Mouse (Mus musculus) forebrain, embryonic 15.5 days (tissue): ENCODE results near the gene Tdp1. TPM values are rescaled to one million over a fixed set of nuclear protein-coding genes. Genes with fewer than 3 reads are reported as not detected.
A peak's percentile ranks its signal among the peaks of the same experiment; 100 is the strongest.

Experiments used
- ATAC-seq: fragments of 200-750 bp; cut with Nextera tagmentation; replicated peaks from 2 replicates; pipeline ENCODE4 v1.8.0; 2017; ENCODE audit warnings: mild to moderate bottlenecking, moderate TSS enrichment, moderate library complexity
- H3K27ac ChIP-seq: fragments of 300-500 bp; sonication (generic); replicated peaks from 2 replicates; pipeline ENCODE4 v1.5.1; 2015; ENCODE audit warnings: mild to moderate bottlenecking, inconsistent platforms
- H3K27me3 ChIP-seq: fragments of 300-500 bp; sonication (generic); 2 replicates; pipeline ENCODE4 v1.6.1; 2015; ENCODE audit warnings: inconsistent platforms
- H3K36me3 ChIP-seq: fragments of 300-500 bp; sonication (generic); 2 replicates; pipeline ENCODE4 v1.6.1; 2015; ENCODE audit warnings: mild to moderate bottlenecking, inconsistent platforms
- H3K4me1 ChIP-seq: fragments of 300-500 bp; sonication (generic); 2 replicates; pipeline ENCODE4 v1.6.1; 2015; ENCODE audit warnings: inconsistent platforms
- H3K4me2 ChIP-seq: fragments of 300-500 bp; sonication (generic); replicated peaks from 2 replicates; pipeline ENCODE4 v1.6.1; 2015; ENCODE audit warnings: mild to moderate bottlenecking, inconsistent platforms
- H3K4me3 ChIP-seq: fragments of 300-500 bp; sonication (generic); 2 replicates; pipeline ENCODE4 v1.5.1; 2015; ENCODE audit warnings: mild to moderate bottlenecking, inconsistent platforms
- H3K9ac ChIP-seq: fragments of 300-500 bp; sonication (generic); replicated peaks from 2 replicates; pipeline ENCODE4 v1.6.1; 2015; ENCODE audit warnings: mild to moderate bottlenecking, inconsistent platforms
- H3K9me3 ChIP-seq: fragments of 300-500 bp; sonication (generic); 2 replicates; pipeline ENCODE4 v1.6.1; 2016; ENCODE audit warnings: inconsistent platforms
- WGBS: fragments of 180-500 bp; shearing (Covaris S2); methylation state at CpG from one replicate; pipeline ENCODE4 v1.1.7; 2015; ENCODE audit warnings: mixed read lengths; 5-methylcytosine and 5-hydroxymethylcytosine counted together
- polyA plus RNA-seq: library from polyadenylated mRNA; unstranded; fragments of >200 nt; fragmentation: Nextera tagmentation; extraction: Ambion mirVana; gene quantifications from 2 replicates; pipeline ENCODE4 v1.2.1, GENCODE M21; 2015

Gene Tdp1
- polyA plus RNA-seq, 1 experiment from 2014 or later = 70.1 TPM

GRCm38 (mm10) chr12:99860981-99861380 lies 23.3 kb upstream of the Tdp1 start:
- ATAC-seq = no peak
- Histone ChIP-seq H3K4me2 (no peak overlapping the region), H3K4me1 (peaks cover 11% of the 10 kb centered on the region; the same call in 1 of the 2 replicates), H3K36me3 (no peaks in the 10 kb centered on the region), H3K9ac (no peak overlapping the region), H3K27me3 (no peaks in the 10 kb centered on the region), H3K9me3 (no peaks in the 10 kb centered on the region), H3K4me3 (no peak overlapping the region), H3K27ac (no peak overlapping the region)
- WGBS = 70% methylated on average over 4 of the region's 4 CpGs

GRCm38 (mm10) chr12:99864613-99865012 lies 19.7 kb upstream of the Tdp1 start:
- H3K9ac ChIP-seq = no peak overlapping the region
- H3K27me3 ChIP-seq = no peaks in the 10 kb centered on the region
- no peak overlapping the region for H3K4me2 ChIP-seq
- no peak overlapping the region for H3K4me3 ChIP-seq
- peaks cover 9% of the 10 kb centered on the region; the same call in 1 of the 2 replicates for H3K4me1 ChIP-seq
- no peak overlapping the region for H3K27ac ChIP-seq
- no peaks in the 10 kb centered on the region for H3K9me3 ChIP-seq
- H3K36me3 ChIP-seq = no peaks in the 10 kb centered on the region
- no peak for ATAC-seq

GRCm38 (mm10) chr12:99868821-99869220 lies 15.5 kb upstream of the Tdp1 start:
- no peak overlapping the region for H3K9ac ChIP-seq
- H3K9me3 ChIP-seq = no peaks in the 10 kb centered on the region
- H3K4me1 ChIP-seq = no peaks in the 10 kb centered on the region; the same call in 1 of the 2 replicates
- no peaks in the 10 kb centered on the region for H3K36me3 ChIP-seq
- 90% methylated on average over 1 of the region's 1 CpGs for WGBS
- no peak overlapping the region for H3K27ac ChIP-seq
- no peak for ATAC-seq
- no peak overlapping the region for H3K4me3 ChIP-seq
- H3K4me2 ChIP-seq = no peak overlapping the region
- H3K27me3 ChIP-seq = no peaks in the 10 kb centered on the region

- no peaks in the 10 kb centered on the region; the same call in 1 of the 2 replicates for H3K4me1 ChIP-seq
- H3K4me2 ChIP-seq = no peak overlapping the region
- H3K36me3 ChIP-seq = no peaks in the 10 kb centered on the region
- WGBS = 41% methylated on average over 3 of the region's 3 CpGs
- no peaks in the 10 kb centered on the region for H3K9me3 ChIP-seq
- H3K27me3 ChIP-seq = no peaks in the 10 kb centered on the region
- no peak for ATAC-seq
- no peak overlapping the region for H3K9ac ChIP-seq
- no peak overlapping the region for H3K4me3 ChIP-seq
- H3K27ac ChIP-seq = no peak overlapping the region
These were observed 10.9 kb upstream of the Tdp1 start for GRCm38 (mm10) chr12:99873443-99873842.

GRCm38 (mm10) chr12:99874609-99875008 lies 9.7 kb upstream of the Tdp1 start:
- Histone ChIP-seq H3K4me3 (no peak overlapping the region), H3K4me1 (no peaks in the 10 kb centered on the region; the same call in 1 of the 2 replicates), H3K4me2 (no peak overlapping the region), H3K9ac (no peak overlapping the region), H3K36me3 (no peaks in the 10 kb centered on the region), H3K9me3 (no peaks in the 10 kb centered on the region), H3K27ac (no peak overlapping the region), H3K27me3 (no peaks in the 10 kb centered on the region)
- 83% methylated on average over 6 of the region's 6 CpGs for WGBS
- ATAC-seq = no peak

- under 1% methylated on average over 38 of the region's 38 CpGs for WGBS
- Histone ChIP-seq H3K9me3 (no peaks in the 10 kb centered on the region), H3K27me3 (no peaks in the 10 kb centered on the region), H3K9ac (peak overlapping the region; percentile 93), H3K4me3 (peak overlapping the region; percentile 91), H3K4me2 (peak overlapping the region; percentile 98), H3K4me1 (peaks cover 27% of the 10 kb centered on the region), H3K36me3 (no peaks in the 10 kb centered on the region), H3K27ac (peak overlapping the region; percentile 92)
- peak; percentile 90 for ATAC-seq
These were observed 1.2 kb upstream of the Tdp1 start for GRCm38 (mm10) chr12:99883000-99883712.

- peak; percentile 51 for ATAC-seq
- Histone ChIP-seq H3K27ac (peak overlapping the region; percentile 92), H3K27me3 (no peaks in the 10 kb centered on the region), H3K36me3 (no peaks in the 10 kb centered on the region), H3K9me3 (no peaks in the 10 kb centered on the region), H3K9ac (peak overlapping the region; percentile 93), H3K4me3 (peak overlapping the region; percentile 91), H3K4me1 (peaks cover 27% of the 10 kb centered on the region), H3K4me2 (peak overlapping the region; percentile 98)
- WGBS = under 1% methylated on average over 11 of the region's 11 CpGs
These were observed 608 bp upstream of the Tdp1 start for GRCm38 (mm10) chr12:99883713-99884105.

- no peak overlapping the region for H3K27ac ChIP-seq
- 20% methylated on average over 8 of the region's 8 CpGs for WGBS
- H3K9ac ChIP-seq = peak overlapping the region; percentile 93
- H3K9me3 ChIP-seq = no peaks in the 10 kb centered on the region
- peak overlapping the region; percentile 98 for H3K4me2 ChIP-seq
- no peak for ATAC-seq
- H3K4me3 ChIP-seq = peak overlapping the region; percentile 91
- no peaks in the 10 kb centered on the region for H3K36me3 ChIP-seq
- H3K4me1 ChIP-seq = peaks cover 27% of the 10 kb centered on the region
- no peaks in the 10 kb centered on the region for H3K27me3 ChIP-seq
These were observed 1.1 kb downstream of the Tdp1 start for GRCm38 (mm10) chr12:99885282-99885901.

- 84% methylated on average over 4 of the region's 4 CpGs for WGBS
- peaks cover 67% of the 10 kb centered on the region for H3K36me3 ChIP-seq
- ATAC-seq = no peak
- no peaks in the 10 kb centered on the region for H3K9me3 ChIP-seq
- H3K4me2 ChIP-seq = no peak overlapping the region
- no peak overlapping the region for H3K9ac ChIP-seq
- H3K4me3 ChIP-seq = no peak overlapping the region
- H3K27ac ChIP-seq = no peak overlapping the region
- no peaks in the 10 kb centered on the region for H3K27me3 ChIP-seq
- H3K4me1 ChIP-seq = peaks cover under 1% of the 10 kb centered on the region; the same call in 1 of the 2 replicates
These were observed 13.5 kb downstream of the Tdp1 start for GRCm38 (mm10) chr12:99897846-99898245.

- Histone ChIP-seq H3K9ac (no peak overlapping the region), H3K27ac (no peak overlapping the region), H3K4me1 (peaks cover 2% of the 10 kb centered on the region; the same call in 1 of the 2 replicates), H3K27me3 (no peaks in the 10 kb centered on the region), H3K36me3 (peaks cover 62% of the 10 kb centered on the region), H3K4me2 (no peak overlapping the region), H3K4me3 (no peak overlapping the region), H3K9me3 (no peaks in the 10 kb centered on the region)
- ATAC-seq = no peak
- WGBS = 90% methylated on average over 16 of the region's 16 CpGs
These were observed 14.0 kb downstream of the Tdp1 start for GRCm38 (mm10) chr12:99898248-99898870.

- WGBS = 85% methylated on average over 1 of the region's 3 CpGs
- Histone ChIP-seq H3K27ac (no peak overlapping the region), H3K4me1 (peaks cover 2% of the 10 kb centered on the region; the same call in 1 of the 2 replicates), H3K9ac (no peak overlapping the region), H3K9me3 (no peaks in the 10 kb centered on the region), H3K4me3 (no peak overlapping the region), H3K4me2 (no peak overlapping the region), H3K36me3 (peaks cover 59% of the 10 kb centered on the region), H3K27me3 (no peaks in the 10 kb centered on the region)
- no peak for ATAC-seq
These were observed 15.7 kb downstream of the Tdp1 start for GRCm38 (mm10) chr12:99899991-99900390.
